ENCODE assay signal across 28 mouse cellular contexts in the genomic region with DNA sequence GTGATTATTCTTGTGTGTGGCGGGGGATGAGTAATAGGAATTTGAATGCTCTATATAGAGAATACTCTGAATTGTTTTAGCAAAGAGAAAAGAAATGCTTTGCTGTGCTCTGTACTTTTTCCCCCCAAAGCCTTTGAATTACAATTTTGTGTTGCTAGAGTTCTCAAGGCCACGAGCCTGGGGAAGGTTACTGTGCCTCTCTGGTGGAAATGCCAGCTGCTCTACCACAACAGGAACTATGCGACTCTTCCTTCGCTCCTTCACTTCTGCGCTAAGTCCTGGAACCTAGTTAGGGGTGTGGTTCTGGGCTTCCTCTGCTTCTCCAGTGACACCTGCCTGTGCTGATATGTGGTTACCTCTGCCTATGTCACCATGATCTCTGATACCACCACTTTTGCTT. TPM values are rescaled to one million over a fixed set of nuclear protein-coding genes. Genes with fewer than 3 reads are reported as not detected.
DNase-seq lines count a peak whose midpoint lies in the region; ATAC-seq and TF ChIP-seq lines count a peak whose summit lies in the region.
"Had no signal": no experiment of that assay in that cellular context is flagged by ENCODE, and none has a peak within 500 bp of the region (broad histone marks: within the 10 kb centered on the region; RNA-seq: fewer than 3 reads in every experiment).

No protein-coding gene starts in this region.

- DNase-seq in frontal cortex, postnatal 10 days (ENCODE audit: low spot score in 2 of 2), result no peak
- DNase-seq in embryonic facial prominence, embryonic 10.5 days (ENCODE audit: low spot score), result no peak
- DNase-seq in limb, embryonic 10.5 days (ENCODE audit: low spot score), result no peak
- DNase-seq in spleen, adult 12 weeks (ENCODE audit: low spot score), result no peak
- no peak for DNase-seq in stomach, postnatal 0 days (ENCODE audit: low spot score)
- DNase-seq: cerebellum, adult 2 months; cerebellum, postnatal 25 days; embryo, embryonic 11 days; gastrocnemius, postnatal 10 days; heart, postnatal 36 days; kidney, adult 2 months; left cerebral cortex, postnatal 4 days; liver; lung, postnatal 36 days; thymus, adult 2 months had no signal

- H3K4me3 ChIP-seq in embryonic facial prominence, embryonic 10.5 days, result no peak overlapping the region
- no peak overlapping the region for H3K4me3 ChIP-seq in limb, embryonic 10.5 days
- no peak overlapping the region for H3K4me3 ChIP-seq in stomach, postnatal 0 days (ENCODE audit: low read depth, low read length)
- H3K4me3 ChIP-seq: erythroblast, embryonic 14.5 days; forebrain, embryonic 13.5 days; left cerebral cortex, adult 2 months; liver, embryonic 15.5 days; lung, embryonic 15.5 days; megakaryocyte, embryonic 14.5 days; midbrain, embryonic 13.5 days; neural tube, embryonic 12.5 days had no signal

- H3K4me1 ChIP-seq in embryonic facial prominence, embryonic 10.5 days, result peaks cover 38% of the 10 kb centered on the region
- peaks cover 45% of the 10 kb centered on the region for H3K4me1 ChIP-seq in limb, embryonic 10.5 days
- H3K4me1 ChIP-seq in stomach, postnatal 0 days (replicated peaks; ENCODE audit: control insufficient read depth, insufficient read depth), result no peaks in the 10 kb centered on the region
- H3K4me1 ChIP-seq: forebrain, embryonic 13.5 days; liver, embryonic 15.5 days; megakaryocyte, embryonic 14.5 days; neural tube, embryonic 12.5 days had no signal

- no peak overlapping the region for H3K9ac ChIP-seq in stomach, postnatal 0 days (ENCODE audit: low read length)
- H3K9ac ChIP-seq: forebrain, embryonic 13.5 days; hindbrain, embryonic 14.5 days; liver, embryonic 15.5 days; lung, embryonic 15.5 days; midbrain, embryonic 13.5 days; neural tube, embryonic 12.5 days had no signal

- WGBS in embryonic facial prominence, embryonic 10.5 days, result 94% methylated on average over 5 of the region's 5 CpGs
- 93% methylated on average over 5 of the region's 5 CpGs for WGBS in limb, embryonic 10.5 days
- 82% methylated on average over 5 of the region's 5 CpGs for WGBS in stomach, postnatal 0 days

- 0 out of 2 replicates have a peak, but pooled peaks cover 2% of the 10 kb centered on the region for H3K9me3 ChIP-seq in embryonic facial prominence, embryonic 10.5 days
- no peaks in the 10 kb centered on the region for H3K9me3 ChIP-seq in limb, embryonic 10.5 days (replicated peaks)
- no peaks in the 10 kb centered on the region for H3K9me3 ChIP-seq in stomach, postnatal 0 days (ENCODE audit: control insufficient read depth, low read length)
- H3K9me3 ChIP-seq: forebrain, embryonic 13.5 days; liver, embryonic 15.5 days; lung, embryonic 15.5 days; midbrain, embryonic 13.5 days; neural tube, embryonic 12.5 days had no signal

- H3K27ac ChIP-seq in embryonic facial prominence, embryonic 10.5 days (replicated peaks), result peak overlapping the region; percentile 80
- H3K27ac ChIP-seq in limb, embryonic 10.5 days, result peak overlapping the region; percentile 79; the same call in 1 of the 2 replicates
- no peak overlapping the region for H3K27ac ChIP-seq in stomach, postnatal 0 days (replicated peaks)
- H3K27ac ChIP-seq: forebrain, embryonic 13.5 days; hindbrain, embryonic 14.5 days; kidney, postnatal 0 days; left cerebral cortex, adult 2 months; liver, embryonic 15.5 days; midbrain, embryonic 13.5 days; neural tube, embryonic 12.5 days had no signal

- no peak for TF ChIP-seq EP300 in stomach, postnatal 0 days (optimal IDR thresholded peaks at IDR 0.05)

- TF ChIP-seq CTCF in stomach, postnatal 0 days (IDR thresholded peaks at IDR 0.05; ENCODE audit: low read depth), result no peak

- no peak overlapping the region for H3K4me2 ChIP-seq in stomach, postnatal 0 days (replicated peaks; ENCODE audit: low read depth)
- H3K4me2 ChIP-seq: forebrain, embryonic 13.5 days; hindbrain, embryonic 14.5 days; liver, embryonic 15.5 days; midbrain, embryonic 13.5 days; neural tube, embryonic 12.5 days had no signal

- no peaks in the 10 kb centered on the region for H3K27me3 ChIP-seq in embryonic facial prominence, embryonic 10.5 days (replicated peaks; ENCODE audit: low read depth, poor library complexity, severe bottlenecking)
- H3K27me3 ChIP-seq in limb, embryonic 10.5 days (ENCODE audit: low read depth, poor library complexity, severe bottlenecking), result no peaks in the 10 kb centered on the region
- H3K27me3 ChIP-seq in stomach, postnatal 0 days (ENCODE audit: control insufficient read depth, insufficient read depth, low read length), result no peaks in the 10 kb centered on the region
- H3K27me3 ChIP-seq: forebrain, embryonic 13.5 days; liver, embryonic 15.5 days; lung, embryonic 15.5 days; midbrain, embryonic 13.5 days; neural tube, embryonic 12.5 days had no signal

- ATAC-seq in frontal cortex, adult (ENCODE audit: low TSS enrichment), result peak; percentile 44; the same call in 1 of the 2 replicates
- ATAC-seq in common myeloid progenitor, adult 5-6 weeks (replicated peaks; ENCODE audit: low read depth, poor library complexity, severe bottlenecking), result 0 out of 2 replicates have a peak, but pooled peaks have one; percentile 5
- no peak for ATAC-seq in stomach, postnatal 0 days (ENCODE audit: low FRiP score, low TSS enrichment)
- ATAC-seq: forebrain, embryonic 13.5 days; midbrain, embryonic 13.5 days had no signal

- no peaks in the 10 kb centered on the region for H3K36me3 ChIP-seq in embryonic facial prominence, embryonic 10.5 days (replicated peaks)
- no peaks in the 10 kb centered on the region for H3K36me3 ChIP-seq in limb, embryonic 10.5 days
- no peaks in the 10 kb centered on the region for H3K36me3 ChIP-seq in stomach, postnatal 0 days (ENCODE audit: control insufficient read depth, insufficient read depth, low read length)
- H3K36me3 ChIP-seq: liver, embryonic 15.5 days; lung, embryonic 15.5 days; midbrain, embryonic 13.5 days; neural tube, embryonic 12.5 days had no signal

RNA-seq across cellular contexts. Expression of a gene that starts 44.7 kb away (rescaled TPM):
- not detected in 2 replicates for total RNA-seq in common myeloid progenitor, adult 5-6 weeks (2017)
- polyA plus RNA-seq in embryonic facial prominence, embryonic 10.5 days (2016; fragmentation: Nextera tagmentation; extraction: Ambion mirVana), result 25.3 and 25.8 TPM in 2 replicates
- polyA plus RNA-seq in limb, embryonic 10.5 days (2016; fragmentation: Nextera tagmentation; extraction: Ambion mirVana), result 24.6 and 39.4 TPM in 2 replicates
- polyA plus RNA-seq in stomach, postnatal 0 days (2015; fragmentation: Nextera tagmentation; extraction: Ambion mirVana), result 9.9 and 12.2 TPM in 2 replicates
- total RNA-seq: MEL had no signal
- polyA plus RNA-seq: erythroblast, embryonic 14.5 days had no signal
